Mouse (Mus musculus): ENCODE measurements at regions not wholly inside any gene's neighbourhood (a gene's known extent, or its start where the extent isn't known, plus 50 kb on each side); places are given as distances from the start of the nearest gene placed in this dataset.

DNA sequence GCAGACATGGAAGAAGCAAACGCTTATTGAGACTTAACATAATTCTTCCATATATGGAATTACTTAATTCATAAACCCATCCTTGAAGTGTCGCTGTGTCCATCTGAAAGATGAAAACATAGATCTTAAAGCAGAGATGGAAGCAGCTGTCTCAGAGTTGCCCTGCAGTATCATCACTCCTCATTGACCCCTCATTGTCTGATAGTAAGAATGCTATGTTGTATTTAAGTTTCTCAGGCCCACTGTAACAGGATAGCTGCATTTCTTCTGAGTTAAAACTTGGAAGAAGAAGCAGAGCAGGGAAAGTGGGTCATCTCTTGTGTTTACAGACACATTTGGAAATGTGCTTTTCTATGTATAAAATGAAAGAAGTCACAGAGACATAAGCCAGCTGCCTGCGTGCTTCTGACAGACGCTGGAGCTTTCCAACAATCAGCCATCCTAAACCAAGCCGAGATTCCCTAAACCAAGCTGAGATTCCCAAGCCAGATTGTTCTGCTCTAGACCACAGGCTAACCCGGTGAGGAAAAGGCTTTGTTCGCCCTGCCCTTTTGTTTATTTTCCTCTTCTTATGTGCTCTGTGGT, 440.1 kb upstream of the Klf4 start:
- H3K9ac ChIP-seq (ENCODE audit: low read length) = no peak overlapping the region
- H3K4me2 ChIP-seq (replicated peaks; ENCODE audit: low read depth) = no peak overlapping the region
- H3K27me3 ChIP-seq (ENCODE audit: control insufficient read depth, insufficient read depth, low read length) = no peaks in the 10 kb centered on the region
- DNase-seq (ENCODE audit: low spot score) (no peak), ATAC-seq (ENCODE audit: low FRiP score, low TSS enrichment) (peak; percentile 47; the same call in 1 of the 2 replicates)
- TF ChIP-seq CTCF (IDR thresholded peaks at IDR 0.05; ENCODE audit: low read depth) (no peak), EP300 (optimal IDR thresholded peaks at IDR 0.05) (peak; percentile 33)
- WGBS = 49% methylated on average over 7 of the region's 7 CpGs
- H3K27ac ChIP-seq (replicated peaks) = peak overlapping the region; percentile 53
- H3K36me3 ChIP-seq (ENCODE audit: control insufficient read depth, insufficient read depth, low read length) = no peaks in the 10 kb centered on the region
- H3K9me3 ChIP-seq (ENCODE audit: control insufficient read depth, low read length) = no peaks in the 10 kb centered on the region
- no peaks in the 10 kb centered on the region for H3K4me1 ChIP-seq (replicated peaks; ENCODE audit: control insufficient read depth, insufficient read depth)
- no peak overlapping the region for H3K4me3 ChIP-seq (ENCODE audit: low read depth, low read length)

DNA sequence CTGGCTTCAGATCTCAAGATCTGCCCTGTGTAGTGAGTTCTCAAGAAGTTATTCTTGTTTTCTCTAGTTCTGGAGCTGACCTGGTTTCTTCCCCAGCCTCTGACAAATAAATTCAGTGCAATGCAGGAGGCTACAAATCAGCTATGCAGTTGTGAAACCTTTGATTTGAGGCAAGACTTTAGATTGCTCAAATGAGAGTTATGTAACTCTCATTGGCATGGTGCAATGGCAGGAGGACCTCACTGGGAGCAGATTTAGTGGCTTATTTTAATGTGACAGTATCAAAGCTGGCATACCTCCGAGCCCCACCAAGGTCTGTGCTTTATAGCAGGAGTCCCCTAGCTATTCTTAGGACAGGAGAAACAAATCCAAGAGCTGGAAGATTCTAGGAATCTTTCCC, 427.8 kb upstream of the Klf4 start:
- no peak overlapping the region for H3K27ac ChIP-seq (replicated peaks)

DNA sequence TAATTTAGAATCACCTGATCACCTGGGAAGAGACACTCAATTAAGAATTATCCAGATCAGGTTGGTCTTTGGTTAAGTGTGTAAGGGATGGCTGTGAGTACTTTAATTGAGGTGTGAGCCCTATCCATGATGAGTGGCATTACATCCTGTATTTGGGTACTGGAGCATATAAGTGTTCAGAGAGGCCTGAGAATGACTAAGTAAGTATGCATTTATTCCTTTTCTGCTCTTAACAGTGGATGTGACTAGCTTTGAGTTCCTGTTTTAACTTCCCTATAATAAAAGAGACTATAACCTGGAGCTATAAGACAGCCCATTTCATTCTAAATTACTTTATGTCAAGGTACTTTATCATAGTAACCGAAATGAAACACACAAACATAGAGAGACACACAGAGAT, 421.4 kb upstream of the Klf4 start:
- Histone ChIP-seq H3K27me3 (ENCODE audit: control insufficient read depth, insufficient read depth, low read length) (no peaks in the 10 kb centered on the region), H3K9me3 (ENCODE audit: control insufficient read depth, low read length) (no peaks in the 10 kb centered on the region), H3K9ac (ENCODE audit: low read length) (no peak overlapping the region), H3K36me3 (ENCODE audit: control insufficient read depth, insufficient read depth, low read length) (no peaks in the 10 kb centered on the region), H3K4me1 (replicated peaks; ENCODE audit: control insufficient read depth, insufficient read depth) (no peaks in the 10 kb centered on the region), H3K4me3 (ENCODE audit: low read depth, low read length) (no peak overlapping the region), H3K27ac (replicated peaks) (no peak overlapping the region), H3K4me2 (replicated peaks; ENCODE audit: low read depth) (no peak overlapping the region)
- WGBS = 82% methylated on average over 1 of the region's 1 CpGs
- ATAC-seq (ENCODE audit: low FRiP score, low TSS enrichment) = no peak
- no peak for TF ChIP-seq CTCF (IDR thresholded peaks at IDR 0.05; ENCODE audit: low read depth)
- no peak for TF ChIP-seq EP300 (optimal IDR thresholded peaks at IDR 0.05)
- DNase-seq (ENCODE audit: low spot score) = no peak

More for the DNA sequence above, 427.8 kb upstream of the Klf4 start:
- DNase-seq (ENCODE audit: low spot score) (no peak), ATAC-seq (ENCODE audit: low FRiP score, low TSS enrichment) (no peak)
- Histone ChIP-seq H3K36me3 (ENCODE audit: control insufficient read depth, insufficient read depth, low read length) (no peaks in the 10 kb centered on the region), H3K4me3 (ENCODE audit: low read depth, low read length) (no peak overlapping the region), H3K27me3 (ENCODE audit: control insufficient read depth, insufficient read depth, low read length) (no peaks in the 10 kb centered on the region), H3K9ac (ENCODE audit: low read length) (no peak overlapping the region), H3K4me2 (replicated peaks; ENCODE audit: low read depth) (no peak overlapping the region), H3K4me1 (replicated peaks; ENCODE audit: control insufficient read depth, insufficient read depth) (no peaks in the 10 kb centered on the region), H3K9me3 (ENCODE audit: control insufficient read depth, low read length) (no peaks in the 10 kb centered on the region)
- no peak for TF ChIP-seq CTCF (IDR thresholded peaks at IDR 0.05; ENCODE audit: low read depth)
- peak; percentile 75 for TF ChIP-seq EP300 (optimal IDR thresholded peaks at IDR 0.05)
- 84% methylated on average over 1 of the region's 1 CpGs for WGBS

DNA sequence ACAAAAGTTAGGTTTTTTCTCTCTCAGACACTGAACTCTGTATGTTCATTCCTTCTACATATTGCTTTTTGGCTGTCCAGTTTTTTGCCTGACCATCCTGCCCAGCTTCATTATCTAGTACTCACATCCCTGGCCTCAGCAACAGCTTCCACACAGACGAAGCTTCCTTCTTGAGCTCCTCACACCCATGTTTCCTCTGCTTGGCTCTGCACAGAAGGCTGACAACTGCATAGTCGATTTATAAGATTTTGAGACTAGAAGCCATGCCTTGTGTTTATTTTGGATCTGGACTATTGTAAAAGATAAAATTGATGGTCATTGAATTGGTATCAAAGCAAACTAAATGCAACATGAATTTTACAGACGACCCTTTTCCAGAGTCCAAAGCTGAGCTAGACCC, 420.0 kb upstream of the Klf4 start:
- H3K4me3 ChIP-seq (ENCODE audit: low read depth, low read length) = no peak overlapping the region
- DNase-seq (ENCODE audit: low spot score) = no peak
- no peaks in the 10 kb centered on the region for H3K4me1 ChIP-seq (replicated peaks; ENCODE audit: control insufficient read depth, insufficient read depth)
- no peak overlapping the region for H3K9ac ChIP-seq (ENCODE audit: low read length)
- H3K27me3 ChIP-seq (ENCODE audit: control insufficient read depth, insufficient read depth, low read length) = no peaks in the 10 kb centered on the region
- ATAC-seq (ENCODE audit: low FRiP score, low TSS enrichment) = no peak
- no peak for TF ChIP-seq EP300 (optimal IDR thresholded peaks at IDR 0.05)
- TF ChIP-seq CTCF (IDR thresholded peaks at IDR 0.05; ENCODE audit: low read depth) = no peak
- WGBS = 61% methylated on average over 3 of the region's 3 CpGs
- no peak overlapping the region for H3K4me2 ChIP-seq (replicated peaks; ENCODE audit: low read depth)
- no peaks in the 10 kb centered on the region for H3K9me3 ChIP-seq (ENCODE audit: control insufficient read depth, low read length)
- no peaks in the 10 kb centered on the region for H3K36me3 ChIP-seq (ENCODE audit: control insufficient read depth, insufficient read depth, low read length)
- no peak overlapping the region for H3K27ac ChIP-seq (replicated peaks)

DNA sequence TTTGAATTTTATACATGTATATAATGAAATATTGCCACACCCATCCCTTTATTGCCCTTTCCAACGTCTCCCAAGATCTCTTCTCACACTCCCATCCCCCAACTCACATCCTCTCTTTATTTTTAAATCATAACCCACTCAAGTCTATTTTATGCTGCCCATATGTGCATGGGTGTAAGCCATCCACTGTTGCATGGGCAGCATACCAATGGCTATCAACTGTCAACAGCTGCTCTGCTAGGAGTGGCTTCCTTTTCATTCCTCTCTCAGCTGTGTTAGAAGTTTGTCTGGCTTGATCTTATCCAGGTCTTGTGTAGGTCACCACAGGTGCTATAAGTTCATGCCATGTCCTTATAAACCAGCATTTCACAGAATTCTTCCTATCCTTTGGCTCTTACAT, 409.2 kb upstream of the Klf4 start:
- Histone ChIP-seq H3K36me3 (ENCODE audit: control insufficient read depth, insufficient read depth, low read length) (no peaks in the 10 kb centered on the region), H3K4me2 (replicated peaks; ENCODE audit: low read depth) (no peak overlapping the region), H3K4me3 (ENCODE audit: low read depth, low read length) (no peak overlapping the region), H3K27ac (replicated peaks) (no peak overlapping the region), H3K4me1 (replicated peaks; ENCODE audit: control insufficient read depth, insufficient read depth) (no peaks in the 10 kb centered on the region), H3K9ac (ENCODE audit: low read length) (no peak overlapping the region), H3K27me3 (ENCODE audit: control insufficient read depth, insufficient read depth, low read length) (no peaks in the 10 kb centered on the region), H3K9me3 (ENCODE audit: control insufficient read depth, low read length) (no peaks in the 10 kb centered on the region)
- TF ChIP-seq CTCF (IDR thresholded peaks at IDR 0.05; ENCODE audit: low read depth) = no peak
- no peak for TF ChIP-seq EP300 (optimal IDR thresholded peaks at IDR 0.05)
- DNase-seq (ENCODE audit: low spot score) = no peak
- no peak for ATAC-seq (ENCODE audit: low FRiP score, low TSS enrichment)
- WGBS = 43% methylated on average over 1 of the region's 1 CpGs

DNA sequence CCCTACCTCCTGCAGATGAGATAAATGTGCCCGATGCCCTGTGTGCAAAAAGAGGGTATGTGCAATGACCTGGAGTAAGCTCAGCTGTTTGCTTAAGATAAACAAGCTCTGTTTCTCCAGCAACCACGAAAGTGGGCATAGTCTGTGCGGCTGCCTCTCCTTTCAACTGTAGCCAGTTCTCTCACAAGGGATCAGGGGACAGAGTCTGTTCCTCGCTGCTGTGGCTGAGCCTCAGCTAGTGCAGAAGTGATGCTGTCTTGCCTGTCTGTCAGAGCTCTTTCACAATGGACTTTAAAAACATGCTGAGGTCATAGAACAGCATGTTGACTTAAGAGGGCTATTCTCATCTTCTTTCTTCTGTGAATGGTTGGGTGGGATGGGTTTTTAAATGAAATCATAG, 406.1 kb upstream of the Klf4 start:
- ATAC-seq (ENCODE audit: low FRiP score, low TSS enrichment) (no peak), DNase-seq (ENCODE audit: low spot score) (peak; percentile 39)
- no peaks in the 10 kb centered on the region for H3K27me3 ChIP-seq (ENCODE audit: control insufficient read depth, insufficient read depth, low read length)

More for the DNA sequence above, 406.1 kb upstream of the Klf4 start:
- 32% methylated on average over 4 of the region's 4 CpGs for WGBS
- no peaks in the 10 kb centered on the region for H3K9me3 ChIP-seq (ENCODE audit: control insufficient read depth, low read length)
- no peak overlapping the region for H3K27ac ChIP-seq (replicated peaks)
- no peaks in the 10 kb centered on the region for H3K4me1 ChIP-seq (replicated peaks; ENCODE audit: control insufficient read depth, insufficient read depth)
- H3K36me3 ChIP-seq (ENCODE audit: control insufficient read depth, insufficient read depth, low read length) = no peaks in the 10 kb centered on the region
- TF ChIP-seq CTCF (IDR thresholded peaks at IDR 0.05; ENCODE audit: low read depth) (no peak), EP300 (optimal IDR thresholded peaks at IDR 0.05) (no peak)
- no peak overlapping the region for H3K4me3 ChIP-seq (ENCODE audit: low read depth, low read length)
- no peak overlapping the region for H3K9ac ChIP-seq (ENCODE audit: low read length)
- H3K4me2 ChIP-seq (replicated peaks; ENCODE audit: low read depth) = no peak overlapping the region

Measured in stomach, postnatal 0 days (tissue).